33 mouse cellular contexts compared by ENCODE assay signal in genomic region chr2:109539519-109539918, GRCm38 (mm10).
A peak's percentile ranks its signal among the peaks of the same experiment; 100 is the strongest.
DNase-seq lines count a peak whose midpoint lies in the region; ATAC-seq and TF ChIP-seq lines count a peak whose summit lies in the region.
"Had no signal": no experiment of that assay in that cellular context is flagged by ENCODE, and none has a peak within 500 bp of the region (broad histone marks: within the 10 kb centered on the region; RNA-seq: fewer than 3 reads in every experiment).

No protein-coding gene starts in this region.

- no peak for TF ChIP-seq CTCF in liver, adult 2 months (IDR thresholded peaks at IDR 0.05; ENCODE audit: low read depth, low read length)
- TF ChIP-seq CTCF in Patski (IDR thresholded peaks at IDR 0.05) = peak; percentile 66

- no peak for ATAC-seq in liver, embryonic 11.5 days (replicated peaks; ENCODE audit: low FRiP score)
- ATAC-seq in Patski = no peak
- ATAC-seq: hindbrain, postnatal 0 days; intestine, postnatal 0 days had no signal

- no peak overlapping the region for H3K9ac ChIP-seq in liver, adult 2 months (ENCODE audit: low read depth, low read length)
- H3K9ac ChIP-seq in liver, embryonic 11.5 days (ENCODE audit: low read depth, low read length) = no peak overlapping the region
- H3K9ac ChIP-seq: embryonic facial prominence, embryonic 13.5 days; forebrain, embryonic 12.5 days; heart, embryonic 13.5 days; kidney, embryonic 15.5 days; limb, embryonic 12.5 days; liver, embryonic 13.5 days; neural tube, embryonic 13.5 days; stomach, embryonic 15.5 days had no signal

- H3K9me3 ChIP-seq in liver, embryonic 11.5 days (ENCODE audit: control insufficient read depth, low read length) = no peaks in the 10 kb centered on the region
- H3K9me3 ChIP-seq: embryonic facial prominence, embryonic 13.5 days; forebrain, embryonic 12.5 days; G1E; heart, embryonic 13.5 days; kidney, embryonic 15.5 days; limb, embryonic 12.5 days; liver, embryonic 13.5 days; neural tube, embryonic 13.5 days; stomach, embryonic 15.5 days had no signal

- no peak overlapping the region for H3K4me2 ChIP-seq in liver, embryonic 11.5 days
- H3K4me2 ChIP-seq: embryonic facial prominence, embryonic 13.5 days; forebrain, embryonic 12.5 days; heart, embryonic 13.5 days; kidney, embryonic 15.5 days; limb, embryonic 12.5 days; liver, embryonic 13.5 days; neural tube, embryonic 13.5 days; stomach, embryonic 15.5 days had no signal

- no peak overlapping the region for H3K4me3 ChIP-seq in liver, adult 2 months (ENCODE audit: insufficient read depth, low read depth, low read length)
- H3K4me3 ChIP-seq in liver, embryonic 11.5 days (ENCODE audit: low read depth, low read length) = no peak overlapping the region
- H3K4me3 ChIP-seq: embryonic facial prominence, embryonic 13.5 days; erythroblast, embryonic 14.5 days; forebrain, embryonic 12.5 days; heart, embryonic 13.5 days; kidney, embryonic 15.5 days; limb, embryonic 12.5 days; liver, embryonic 13.5 days; megakaryocyte, embryonic 14.5 days; myocyte; neural tube, embryonic 13.5 days; stomach, embryonic 15.5 days had no signal

- no peaks in the 10 kb centered on the region for H3K79me2 ChIP-seq in liver, adult 2 months (ENCODE audit: control insufficient read depth, insufficient read depth, low read length)

- 61% methylated on average over 1 of the region's 1 CpGs for WGBS in liver, adult 2 months
- 53% methylated on average over 1 of the region's 1 CpGs for WGBS in liver, embryonic 11.5 days

- no peaks in the 10 kb centered on the region for H3K36me3 ChIP-seq in liver, adult 2 months (ENCODE audit: control insufficient read depth, insufficient read depth, low read length)
- no peaks in the 10 kb centered on the region for H3K36me3 ChIP-seq in liver, embryonic 11.5 days (ENCODE audit: control insufficient read depth, insufficient read depth, low read length)
- H3K36me3 ChIP-seq: embryonic facial prominence, embryonic 13.5 days; forebrain, embryonic 12.5 days; G1E; heart, embryonic 13.5 days; kidney, embryonic 15.5 days; limb, embryonic 12.5 days; liver, embryonic 13.5 days; neural tube, embryonic 13.5 days; stomach, embryonic 15.5 days had no signal

- no peaks in the 10 kb centered on the region for H3K27me3 ChIP-seq in liver, adult 2 months (ENCODE audit: control insufficient read depth, insufficient read depth, low read length)
- H3K27me3 ChIP-seq in liver, embryonic 11.5 days (replicated peaks; ENCODE audit: control insufficient read depth, insufficient read depth, low read length) = no peaks in the 10 kb centered on the region
- no peaks in the 10 kb centered on the region for H3K27me3 ChIP-seq in Patski
- H3K27me3 ChIP-seq: embryonic facial prominence, embryonic 13.5 days; forebrain, embryonic 12.5 days; heart, embryonic 13.5 days; kidney, embryonic 15.5 days; limb, embryonic 12.5 days; liver, embryonic 13.5 days; megakaryocyte, embryonic 14.5 days; neural tube, embryonic 13.5 days; stomach, embryonic 15.5 days had no signal

- TF ChIP-seq POLR2A in liver, adult 2 months (IDR thresholded peaks at IDR 0.05; ENCODE audit: extremely low read depth, insufficient read depth, low read length) = no peak

- DNase-seq in embryo, embryonic 11 days = peak; percentile 17
- DNase-seq in embryo, embryonic 10 days (ENCODE audit: low spot score) = no peak
- peak; percentile 10 for DNase-seq in liver, adult 2 months (ENCODE audit: extremely low read depth, low read depth, low spot score)
- DNase-seq in liver, embryonic 11.5 days (ENCODE audit: low spot score) = no peak
- no peak for DNase-seq in Patski (ENCODE audit: low read depth, low spot score)
- no peak for DNase-seq in gastrocnemius, postnatal 4 days (ENCODE audit: low spot score in 2 of 2)
- no peak for DNase-seq in ovary, postnatal 14 days (ENCODE audit: low spot score)
- DNase-seq: adrenal gland, postnatal 10 days; cerebellum, adult 2 months; cerebellum, postnatal 36 days; gastrocnemius, postnatal 10 days; heart, adult 11 months; heart, postnatal 14 days; kidney, postnatal 4 days; liver, embryonic 13.5 days; lung, adult 2 months; lung, postnatal 36 days; midbrain, embryonic 14.5 days; thymus, adult 2 months; thymus, postnatal 4 days had no signal

- CTCF ChIA-PET in Patski (lab: Charles Lee) = interaction anchor here (1.2 to 1.4 kb wide), 2 partner anchors 9 to 19 kb away, joined by 3 to 5 read pairs; no protein-coding TSS in a partner anchor

- no peak overlapping the region for H3K27ac ChIP-seq in liver, adult 2 months (replicated peaks; ENCODE audit: insufficient read depth, low read depth, low read length)
- no peak overlapping the region for H3K27ac ChIP-seq in liver, embryonic 11.5 days (ENCODE audit: low read depth, low read length)
- H3K27ac ChIP-seq: embryonic facial prominence, embryonic 13.5 days; forebrain, embryonic 12.5 days; heart, embryonic 13.5 days; hindbrain, postnatal 0 days; kidney, embryonic 15.5 days; limb, embryonic 12.5 days; liver, embryonic 13.5 days; neural tube, embryonic 13.5 days; stomach, embryonic 15.5 days had no signal

- in situ Hi-C loops in Patski (cut with MboI; ENCODE audit: low pct_unique_long_range_greater_than_20kb) = loop anchor here (25.0 kb wide), 1 partner anchor 852 kb away; no protein-coding TSS in a partner anchor

- POLR2A ChIA-PET in Patski (lab: Charles Lee) = no interaction called here

- no peaks in the 10 kb centered on the region for H3K4me1 ChIP-seq in liver, adult 2 months (ENCODE audit: control insufficient read depth, insufficient read depth, low read length)
- no peaks in the 10 kb centered on the region for H3K4me1 ChIP-seq in liver, embryonic 11.5 days (replicated peaks; ENCODE audit: control insufficient read depth, insufficient read depth, low read length)
- H3K4me1 ChIP-seq: embryonic facial prominence, embryonic 13.5 days; forebrain, embryonic 12.5 days; heart, embryonic 13.5 days; kidney, embryonic 15.5 days; limb, embryonic 12.5 days; liver, embryonic 13.5 days; megakaryocyte, embryonic 14.5 days; neural tube, embryonic 13.5 days; stomach, embryonic 15.5 days had no signal

Comparison
In these comparisons a context has a peak if more than half of its experiments do, and no peak if none do; other contexts are left out.
1. DNase-seq: peak in embryo, embryonic 11 days (single experiment) and liver, adult 2 months (single experiment); none in embryo, embryonic 10 days (single experiment), liver, embryonic 11.5 days (single experiment), Patski (single experiment), gastrocnemius, postnatal 4 days (0 of 2) and ovary, postnatal 14 days (single experiment).